Mouse (Mus musculus): ENCODE measurements around the gene Ufm1. TPM values are rescaled to one million over a fixed set of nuclear protein-coding genes. Genes with fewer than 3 reads are reported as not detected.

The Ufm1 gene
- polyA plus RNA-seq, 1 experiment from 2014 or later = 84.8 TPM

- H3K27ac ChIP-seq = no peak overlapping the region
- no peak for ATAC-seq (replicated peaks)
- H3K9me3 ChIP-seq = no peaks in the 10 kb centered on the region
- H3K4me3 ChIP-seq = no peak overlapping the region
- no peaks in the 10 kb centered on the region for H3K4me1 ChIP-seq
- H3K27me3 ChIP-seq (replicated peaks) = no peaks in the 10 kb centered on the region
- no peak overlapping the region for H3K4me2 ChIP-seq
- WGBS = 84% methylated on average over 2 of the region's 2 CpGs
- no peak overlapping the region for H3K9ac ChIP-seq
- no peaks in the 10 kb centered on the region for H3K36me3 ChIP-seq (replicated peaks)
Observed at GRCm38 (mm10) chr3:53834238-53834637, 29.4 kb downstream of the Ufm1 start.

GRCm38 (mm10) chr3:53813421-53813977, 50.1 kb downstream of the Ufm1 start:
- Histone ChIP-seq H3K9me3 (no peaks in the 10 kb centered on the region), H3K27me3 (replicated peaks) (no peaks in the 10 kb centered on the region), H3K4me3 (no peak overlapping the region), H3K9ac (no peak overlapping the region), H3K27ac (no peak overlapping the region), H3K36me3 (replicated peaks) (no peaks in the 10 kb centered on the region), H3K4me2 (no peak overlapping the region), H3K4me1 (no peaks in the 10 kb centered on the region)
- no peak for ATAC-seq (replicated peaks)
- WGBS = 81% methylated on average over 7 of the region's 7 CpGs

Other genes starting within 250 kb of the Ufm1 start
- gene Frem2, start 206.5 kb downstream of the Ufm1 start, polyA plus RNA-seq (2015; fragmentation: Nextera tagmentation; extraction: Ambion mirVana) = 1.0 and 1.1 TPM in 2 replicates
- not detected in 2 replicates for gene Gm10985, start 18.7 kb downstream of the Ufm1 start, polyA plus RNA-seq (2015; fragmentation: Nextera tagmentation; extraction: Ambion mirVana)

Measured in midbrain, embryonic 15.5 days (tissue).